Mouse (Mus musculus) hindbrain, postnatal 0 days (tissue): ENCODE measurements at regions not wholly inside any gene's neighbourhood (a gene's known extent, or its start where the extent isn't known, plus 50 kb on each side); places are given as distances from the start of the nearest gene placed in this dataset.
A peak's percentile ranks its signal among the peaks of the same experiment; 100 is the strongest.
"Not testable (repeated sequence)": the region's sequence is repeated elsewhere in the genome, so short reads cannot be mapped to it uniquely, and the experiment has no call there.

ENCODE experiments used
- ATAC-seq: fragments of 200-750 bp; cut with Nextera tagmentation; 2 replicates; pipeline ENCODE4 v1.8.0; 2017; ENCODE audit warnings: mild to moderate bottlenecking, moderate TSS enrichment, moderate library complexity
- DNase-seq: peaks from one replicate; pipeline ENCODE4 v3.0.0-alpha.2; 2015; ENCODE audit warnings: low spot score
- H3K27ac ChIP-seq: fragments of 300-500 bp; sonication (generic); 2 replicates; pipeline ENCODE4 v1.5.1; 2014; ENCODE audit warnings: mild to moderate bottlenecking
- H3K27me3 ChIP-seq: fragments of 300-500 bp; sonication (generic); 2 replicates; pipeline ENCODE4 v1.6.1; 2014; ENCODE audit warnings: low read length, mixed read lengths; ENCODE audit not compliant: insufficient read depth
- H3K36me3 ChIP-seq: fragments of 300-500 bp; sonication (generic); 2 replicates; pipeline ENCODE4 v1.6.1; 2014; ENCODE audit warnings: low read length, mixed read lengths; ENCODE audit not compliant: insufficient read depth
- H3K4me1 ChIP-seq: fragments of 300-500 bp; sonication (generic); 2 replicates; pipeline ENCODE4 v1.6.1; 2014; ENCODE audit warnings: antibody characterized with exemption, low read length, mixed read lengths; ENCODE audit not compliant: insufficient read depth
- H3K4me2 ChIP-seq: fragments of 300-500 bp; sonication (generic); 2 replicates; pipeline ENCODE4 v1.6.1; 2014; ENCODE audit warnings: low read depth, mild to moderate bottlenecking, low read length, moderate library complexity, mixed read lengths
- H3K4me3 ChIP-seq: fragments of 300-500 bp; sonication (generic); 2 replicates; pipeline ENCODE4 v1.5.1; 2014; ENCODE audit warnings: low read length
- H3K9ac ChIP-seq: fragments of 300-500 bp; sonication (generic); replicated peaks from 2 replicates; pipeline ENCODE4 v1.6.1; 2014; ENCODE audit warnings: mild to moderate bottlenecking, low read length, moderate library complexity, mixed read lengths
- H3K9me3 ChIP-seq: fragments of 300-500 bp; sonication (generic); 2 replicates; pipeline ENCODE4 v1.6.1; 2016; ENCODE audit warnings: low read length, mixed read lengths
- CTCF ChIP-seq: IDR thresholded peaks from 2 replicates; pipeline ENCODE4 v1.5.1; 2016; ENCODE audit warnings: antibody characterized with exemption, control low read depth, low read depth
- WGBS: fragments of 180-500 bp; shearing (Covaris S2); extraction: QIAGEN DNeasy Blood & Tissue Kit; methylation state at CpG from one replicate; pipeline ENCODE4 v1.1.7; 2014; 5-methylcytosine and 5-hydroxymethylcytosine counted together

GRCm38 (mm10) chr11:94873693-94874092 is 62.3 kb upstream of the Col1a1 start:
- H3K4me1 ChIP-seq, result peaks cover 7% of the 10 kb centered on the region; the same call in 1 of the 2 replicates
- TF ChIP-seq CTCF, result no peak
- H3K9ac ChIP-seq, result 0 out of 2 replicates have a peak overlapping the region, but pooled peaks have one; percentile 19
- no peaks in the 10 kb centered on the region for H3K36me3 ChIP-seq
- H3K4me2 ChIP-seq, result peak overlapping the region; percentile 61
- 4% methylated on average over 7 of the region's 7 CpGs for WGBS
- H3K27ac ChIP-seq, result 0 out of 2 replicates have a peak overlapping the region, but pooled peaks have one; percentile 3
- ATAC-seq (no peak), DNase-seq (no peak)
- H3K9me3 ChIP-seq, result no peaks in the 10 kb centered on the region
- 0 out of 2 replicates have a peak overlapping the region, but pooled peaks have one; percentile 32 for H3K4me3 ChIP-seq
- no peaks in the 10 kb centered on the region; the same call in 1 of the 2 replicates for H3K27me3 ChIP-seq

- Histone ChIP-seq H3K4me3 (peak overlapping the region; percentile 32), H3K9ac (0 out of 2 replicates have a peak overlapping the region, but pooled peaks have one; percentile 30), H3K9me3 (no peaks in the 10 kb centered on the region), H3K4me1 (peaks cover 7% of the 10 kb centered on the region; the same call in 1 of the 2 replicates), H3K27ac (0 out of 2 replicates have a peak overlapping the region, but pooled peaks have one; percentile 3), H3K36me3 (no peaks in the 10 kb centered on the region), H3K4me2 (peak overlapping the region; percentile 61), H3K27me3 (no peaks in the 10 kb centered on the region; the same call in 1 of the 2 replicates)
- ATAC-seq, result peak; percentile 85
- 2% methylated on average over 19 of the region's 19 CpGs for WGBS
- TF ChIP-seq CTCF, result no peak
- peak; percentile 77 for DNase-seq
Measured at GRCm38 (mm10) chr11:94872921-94873320, 63.1 kb upstream of the Col1a1 start.

GRCm38 (mm10) chr11:94870341-94870740 is 65.7 kb upstream of the Col1a1 start:
- Histone ChIP-seq H3K4me2 (no peak overlapping the region), H3K9me3 (no peaks in the 10 kb centered on the region), H3K4me1 (peaks cover 7% of the 10 kb centered on the region; the same call in 1 of the 2 replicates), H3K36me3 (no peaks in the 10 kb centered on the region), H3K27me3 (no peaks in the 10 kb centered on the region; the same call in 1 of the 2 replicates), H3K9ac (no peak overlapping the region), H3K27ac (no peak overlapping the region), H3K4me3 (no peak overlapping the region)
- no peak for ATAC-seq
- peak; percentile 68 for TF ChIP-seq CTCF
- peak; percentile 41 for DNase-seq
- 7% methylated on average over 1 of the region's 1 CpGs for WGBS

GRCm38 (mm10) chr11:94869866-94870265 is 66.2 kb upstream of the Col1a1 start:
- H3K27ac ChIP-seq, H3K27me3 ChIP-seq, H3K36me3 ChIP-seq, H3K4me1 ChIP-seq, H3K9me3 ChIP-seq, H3K4me3 ChIP-seq, H3K4me2 ChIP-seq, H3K9ac ChIP-seq: not testable (repeated sequence)
- ATAC-seq (peak; percentile 38; the same call in 1 of the 2 replicates), DNase-seq (peak; percentile 56)
- peak; percentile 62 for TF ChIP-seq CTCF
- 24% methylated on average over 4 of the region's 4 CpGs for WGBS

GRCm38 (mm10) chr11:94866176-94866967 is 69.7 kb upstream of the Col1a1 start:
- H3K36me3 ChIP-seq, result no peaks in the 10 kb centered on the region
- no peaks in the 10 kb centered on the region; the same call in 1 of the 2 replicates for H3K27me3 ChIP-seq
- H3K4me3 ChIP-seq, result no peak overlapping the region
- TF ChIP-seq CTCF, result peak; percentile 89
- H3K9ac ChIP-seq, result no peak overlapping the region
- H3K9me3 ChIP-seq, result no peaks in the 10 kb centered on the region
- ATAC-seq (peak; percentile 61; the same call in 1 of the 2 replicates), DNase-seq (peak; percentile 77)
- H3K27ac ChIP-seq, result no peak overlapping the region
- WGBS, result 13% methylated on average over 9 of the region's 9 CpGs
- no peaks in the 10 kb centered on the region for H3K4me1 ChIP-seq
- no peak overlapping the region for H3K4me2 ChIP-seq

- WGBS, result 91% methylated on average over 3 of the region's 3 CpGs
- no peak overlapping the region for H3K9ac ChIP-seq
Measured at GRCm38 (mm10) chr11:94850129-94850528, 67.6 kb upstream of the Tmem92 start.

More at GRCm38 (mm10) chr11:94850129-94850528, 67.6 kb upstream of the Tmem92 start:
- H3K27me3 ChIP-seq, result no peaks in the 10 kb centered on the region
- no peaks in the 10 kb centered on the region for H3K9me3 ChIP-seq
- no peak overlapping the region for H3K27ac ChIP-seq
- H3K36me3 ChIP-seq, result no peaks in the 10 kb centered on the region
- peak; percentile 9; the same call in 1 of the 2 replicates for TF ChIP-seq CTCF
- ATAC-seq (no peak), DNase-seq (no peak)
- no peaks in the 10 kb centered on the region for H3K4me1 ChIP-seq
- H3K4me2 ChIP-seq, result no peak overlapping the region
- H3K4me3 ChIP-seq, result no peak overlapping the region
